In genomic region chr7:89157356-89157755, GRCm38 (mm10) we compare ENCODE assay signal across 26 mouse cellular contexts.
A peak's percentile ranks its signal among the peaks of the same experiment; 100 is the strongest.
DNase-seq lines count a peak whose midpoint lies in the region; ATAC-seq and TF ChIP-seq lines count a peak whose summit lies in the region.
"Had no signal": no experiment of that assay in that cellular context is flagged by ENCODE, and none has a peak within 500 bp of the region (broad histone marks: within the 10 kb centered on the region; RNA-seq: fewer than 3 reads in every experiment).

No protein-coding gene starts in this region.

- no peak overlapping the region for H3K4me2 ChIP-seq in heart, embryonic 12.5 days
- no peak overlapping the region for H3K4me2 ChIP-seq in intestine, embryonic 16.5 days (ENCODE audit: low read depth, low read length)
- no peak overlapping the region for H3K4me2 ChIP-seq in stomach, embryonic 14.5 days (replicated peaks; ENCODE audit: low read depth, low read length)
- H3K4me2 ChIP-seq: embryonic facial prominence, embryonic 15.5 days; hindbrain, embryonic 14.5 days; liver, embryonic 11.5 days; midbrain, embryonic 15.5 days; neural tube, embryonic 12.5 days had no signal

- DNase-seq in heart, postnatal 25 days (ENCODE audit: low spot score), result no peak
- no peak for DNase-seq in ES-E14 (ENCODE audit: low read depth, low spot score)
- no peak for DNase-seq in gastrocnemius, adult 8-10 months (ENCODE audit: low spot score in 2 of 2)
- DNase-seq in thymus, postnatal 25 days, result no peak
- DNase-seq: adrenal gland, postnatal 14 days; cerebellum, adult 9-11 months; gastrocnemius, postnatal 36 days; heart, postnatal 14 days; kidney, adult 9 months; kidney, postnatal 4 days; liver, postnatal 0 days; right cerebral cortex, postnatal 25 days; spleen, adult 18-20 months; thymus, postnatal 14 days had no signal

- ATAC-seq in heart, embryonic 12.5 days (ENCODE audit: insufficient number of reproducible peaks, low FRiP score), result peak; percentile 48; the same call in 1 of the 2 replicates
- peak; percentile 71 for ATAC-seq in intestine, embryonic 16.5 days
- no peak for ATAC-seq in stomach, embryonic 14.5 days (ENCODE audit: insufficient number of reproducible peaks, insufficient read depth, low FRiP score, low read depth)
- ATAC-seq: forebrain, embryonic 16.5 days; inflammation-experienced regulatory T-cells, adult 6 months; liver, postnatal 0 days; lung, postnatal 0 days; midbrain, embryonic 15.5 days had no signal

- in situ Hi-C loops in ES-E14 (cut with MboI; ENCODE audit: low sequenced_read_pairs in 2 of 2, unreplicated experiment in 2 of 2), result loop anchor here in 1 of 2 experiments (25.0 kb wide), 1 partner anchor 255 kb away; the partner anchor contains the start of genes Fzd4 and Tmem135

- intact Hi-C loops in heart, postnatal 25 days (cut with DNase I), result no loop called here

- H3K9ac ChIP-seq in heart, embryonic 12.5 days, result no peak overlapping the region
- H3K9ac ChIP-seq in ES-E14 (ENCODE audit: insufficient read depth, low read depth, low read length, poor library complexity, severe bottlenecking), result no peak overlapping the region
- H3K9ac ChIP-seq in intestine, embryonic 16.5 days (ENCODE audit: low read depth, low read length), result no peak overlapping the region
- H3K9ac ChIP-seq in stomach, embryonic 14.5 days (replicated peaks; ENCODE audit: low read depth, low read length), result no peak overlapping the region
- H3K9ac ChIP-seq: embryonic facial prominence, embryonic 15.5 days; hindbrain, embryonic 14.5 days; liver, postnatal 0 days; midbrain, embryonic 15.5 days; neural tube, embryonic 12.5 days had no signal

- H3K27ac ChIP-seq in heart, embryonic 12.5 days (ENCODE audit: poor library complexity, severe bottlenecking), result no peak overlapping the region
- no peak overlapping the region for H3K27ac ChIP-seq in ES-E14 (ENCODE audit: insufficient read depth, low read depth, low read length, poor library complexity, severe bottlenecking)
- no peak overlapping the region for H3K27ac ChIP-seq in intestine, embryonic 16.5 days (ENCODE audit: low read length)
- H3K27ac ChIP-seq in stomach, embryonic 14.5 days (ENCODE audit: low read length), result 0 out of 2 replicates have a peak overlapping the region, but pooled peaks have one; percentile 27
- H3K27ac ChIP-seq: embryonic facial prominence, embryonic 15.5 days; hindbrain, embryonic 14.5 days; macrophage; midbrain, embryonic 15.5 days; neural tube, embryonic 12.5 days had no signal

- no peaks in the 10 kb centered on the region for H3K27me3 ChIP-seq in heart, embryonic 12.5 days (replicated peaks)
- no peaks in the 10 kb centered on the region for H3K27me3 ChIP-seq in intestine, embryonic 16.5 days (replicated peaks; ENCODE audit: control insufficient read depth, insufficient read depth, low read length)
- H3K27me3 ChIP-seq in stomach, embryonic 14.5 days (ENCODE audit: control insufficient read depth, insufficient read depth, low read length), result no peaks in the 10 kb centered on the region
- H3K27me3 ChIP-seq: embryonic facial prominence, embryonic 15.5 days; midbrain, embryonic 15.5 days; neural tube, embryonic 12.5 days had no signal

- H3K4me3 ChIP-seq in heart, embryonic 12.5 days, result no peak overlapping the region
- no peak overlapping the region for H3K4me3 ChIP-seq in ES-E14 (ENCODE audit: insufficient read depth in 1 of 2, low read depth in 1 of 2, low read length in 2 of 2, poor library complexity in 1 of 2, severe bottlenecking in 1 of 2)
- H3K4me3 ChIP-seq in intestine, embryonic 16.5 days (ENCODE audit: low read length), result no peak overlapping the region
- no peak overlapping the region for H3K4me3 ChIP-seq in stomach, embryonic 14.5 days (ENCODE audit: low read depth, low read length)
- H3K4me3 ChIP-seq: embryonic facial prominence, embryonic 15.5 days; midbrain, embryonic 15.5 days; neural tube, embryonic 12.5 days had no signal

- H3K9me3 ChIP-seq in heart, embryonic 12.5 days (replicated peaks), result no peaks in the 10 kb centered on the region
- H3K9me3 ChIP-seq in ES-E14 (ENCODE audit: control insufficient read depth, insufficient read depth, low read depth, low read length), result no peaks in the 10 kb centered on the region
- no peaks in the 10 kb centered on the region for H3K9me3 ChIP-seq in intestine, embryonic 16.5 days (ENCODE audit: control insufficient read depth, low read length)
- no peaks in the 10 kb centered on the region for H3K9me3 ChIP-seq in stomach, embryonic 14.5 days (ENCODE audit: control insufficient read depth, low read depth, low read length)
- H3K9me3 ChIP-seq: embryonic facial prominence, embryonic 15.5 days; midbrain, embryonic 15.5 days; neural tube, embryonic 12.5 days had no signal

- peaks cover 12% of the 10 kb centered on the region for H3K4me1 ChIP-seq in heart, embryonic 12.5 days (replicated peaks)
- H3K4me1 ChIP-seq in ES-E14 (ENCODE audit: control insufficient read depth in 2 of 2, insufficient read depth in 2 of 2, low read length in 2 of 2, poor library complexity in 1 of 2), result no peaks in the 10 kb centered on the region
- H3K4me1 ChIP-seq in intestine, embryonic 16.5 days (ENCODE audit: control insufficient read depth, insufficient read depth, low read length), result no peaks in the 10 kb centered on the region
- peaks cover 7% of the 10 kb centered on the region; the same call in 1 of the 2 replicates for H3K4me1 ChIP-seq in stomach, embryonic 14.5 days (ENCODE audit: control insufficient read depth, insufficient read depth, low read length)
- H3K4me1 ChIP-seq: midbrain, embryonic 15.5 days; neural tube, embryonic 12.5 days had no signal

- WGBS in heart, embryonic 12.5 days, result 58% methylated on average over 8 of the region's 8 CpGs
- WGBS in intestine, embryonic 16.5 days, result 76% methylated on average over 8 of the region's 8 CpGs
- WGBS in stomach, embryonic 14.5 days, result 67% methylated on average over 8 of the region's 8 CpGs

- peaks cover 16% of the 10 kb centered on the region for H3K36me3 ChIP-seq in heart, embryonic 12.5 days
- no peaks in the 10 kb centered on the region; the same call in 1 of the 2 replicates for H3K36me3 ChIP-seq in ES-E14 (ENCODE audit: control insufficient read depth, insufficient read depth, low read length, poor library complexity, severe bottlenecking)
- no peaks in the 10 kb centered on the region for H3K36me3 ChIP-seq in intestine, embryonic 16.5 days (ENCODE audit: control insufficient read depth, insufficient read depth, low read length)
- H3K36me3 ChIP-seq in stomach, embryonic 14.5 days (ENCODE audit: control insufficient read depth, insufficient read depth, low read length), result peaks cover 9% of the 10 kb centered on the region

TF ChIP-seq in ES-E14, 5 proteins besides CTCF, POLR2A, EP300 and RAD21:
- TF ChIP-seq MAFK (IDR thresholded peaks at IDR 0.05; ENCODE audit: insufficient read depth, low read depth, low read length) (peak; percentile 51; the same call in 1 of the 2 replicates), HCFC1 (IDR thresholded peaks at IDR 0.05; ENCODE audit: borderline replicate concordance, insufficient read depth, low read length) (no peak), ZC3H11A (IDR thresholded peaks at IDR 0.05; ENCODE audit: borderline replicate concordance, low read depth, low read length) (no peak), ZNF384 (IDR thresholded peaks at IDR 0.05; ENCODE audit: low read depth, low read length) (no peak), CHD2 (IDR thresholded peaks at IDR 0.05; ENCODE audit: low read depth, low read length) (no peak)
